Mouse (Mus musculus) erythroblast, embryonic 14.5 days (primary cell): ENCODE results near the gene Gnmt.

Experiments
- GATA1 ChIP-seq: IDR thresholded peaks from 2 replicates; pipeline ENCODE4 v1.6.1; 2012; ENCODE audit warnings: low read length, inconsistent platforms, mixed read lengths
- TAL1 ChIP-seq: IDR thresholded peaks from 3 replicates; pipeline ENCODE4 v1.6.1; 2012; ENCODE audit warnings: low read length, inconsistent platforms, mixed read lengths

- no peak for TF ChIP-seq GATA1
- no peak for TF ChIP-seq TAL1
Observed at GRCm38 (mm10) chr17:46758753-46759152, 29.8 kb upstream of the Gnmt start.
